Mouse (Mus musculus) mature B cell (primary cell): ENCODE data around the gene Mal.
"Not testable (repeated sequence)": the region's sequence is repeated elsewhere in the genome, so short reads cannot be mapped to it uniquely, and the experiment has no call there.

Experiments used
- in situ Hi-C: fragments of 300-500 bp; cut with MboI; formaldehyde crosslinking; loops from 2 replicates; pipeline ENCODE4 v1.14.3; 2019

Gene Mal

GRCm38 (mm10) chr2:127624786-127625185, 31.7 kb downstream of the Mal start:
- in situ Hi-C loops, result no loop called here

DNA sequence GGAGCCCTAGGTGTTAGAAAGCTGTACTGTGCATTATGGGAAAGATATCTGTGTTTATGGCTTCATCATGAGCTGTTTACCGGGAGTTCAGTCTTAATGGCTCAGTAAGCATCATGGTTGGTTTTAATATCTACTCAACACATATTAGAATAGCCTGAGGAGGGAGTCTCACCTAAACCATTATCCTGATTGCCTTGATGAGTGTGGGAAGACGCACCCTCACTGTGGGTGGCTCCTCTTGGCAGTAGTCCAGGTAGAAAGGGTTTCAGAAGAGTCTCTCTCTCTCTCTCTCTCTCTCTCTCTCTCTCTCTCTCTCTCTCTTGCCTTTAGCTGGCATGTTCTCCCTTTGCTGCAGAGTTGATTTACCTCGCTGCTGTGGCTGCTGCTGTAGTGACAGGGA, 34.4 kb downstream of the Mal start:
- in situ Hi-C loops, result no loop called here

DNA sequence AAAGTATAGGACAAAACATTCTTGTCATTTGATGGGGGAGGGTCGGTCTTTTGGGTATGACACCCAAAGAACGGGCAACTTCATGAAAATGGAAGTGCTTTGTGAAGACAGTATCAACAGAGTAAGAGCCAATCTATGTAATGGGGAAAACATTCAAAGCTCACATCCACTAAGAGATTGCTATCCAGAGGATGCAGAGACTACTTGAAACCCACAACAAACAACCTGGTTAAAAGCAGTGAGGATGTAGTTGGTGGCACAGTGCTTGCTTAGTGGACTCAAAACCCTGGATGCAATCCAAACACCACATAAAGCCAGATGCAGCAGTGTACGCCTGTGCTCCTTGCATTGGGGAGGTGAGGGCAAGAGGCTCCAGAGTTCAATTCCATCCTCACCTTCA, 37.2 kb downstream of the Mal start:
- in situ Hi-C loops, result no loop called here

DNA sequence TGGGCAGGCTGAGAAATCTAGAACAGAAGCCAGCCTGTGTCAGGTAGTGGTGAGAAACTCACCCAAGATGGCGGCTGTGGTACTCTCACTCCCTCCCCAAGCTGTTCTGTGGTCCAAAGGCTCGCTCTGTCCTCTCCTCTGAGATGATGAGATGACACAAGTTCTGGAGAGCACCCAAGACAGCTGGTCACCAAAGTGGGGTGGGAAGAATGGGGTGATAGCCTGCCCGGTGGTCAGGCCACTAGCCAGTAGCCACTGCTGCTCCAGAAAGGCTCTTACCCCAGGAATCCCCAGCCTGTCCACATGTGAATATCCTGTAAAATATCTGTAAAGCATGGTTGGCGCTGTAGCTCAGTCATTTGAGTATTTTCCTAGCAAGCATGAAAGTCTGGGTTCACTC, 44.2 kb downstream of the Mal start:
- in situ Hi-C loops, result no loop called here

DNA sequence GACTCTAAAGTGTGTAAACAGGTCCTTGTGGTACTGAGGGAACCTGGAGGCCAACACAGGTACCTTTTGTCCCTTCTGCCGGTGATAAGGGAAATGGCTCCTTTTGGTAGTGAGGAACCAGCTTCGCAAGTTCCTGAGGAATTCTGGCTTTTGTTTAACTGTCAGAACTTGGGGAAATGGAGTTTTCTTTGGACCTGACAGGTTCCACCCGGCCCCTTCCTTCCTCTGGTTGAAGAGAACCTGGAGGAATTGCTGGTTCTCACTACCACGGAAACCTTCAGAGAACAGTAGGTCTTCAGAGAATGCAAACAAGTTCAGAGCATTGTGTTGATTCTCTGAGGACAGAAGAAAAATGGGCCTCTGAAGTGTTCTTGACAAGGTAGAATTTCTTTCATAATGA, 45.1 kb downstream of the Mal start:
- in situ Hi-C loops, result no loop called here

GRCm38 (mm10) chr2:127608986-127609385, 47.5 kb downstream of the Mal start:
- in situ Hi-C loops, result no loop called here

GRCm38 (mm10) chr2:127608234-127608633, 48.3 kb downstream of the Mal start:
- in situ Hi-C loops, result no loop called here

- in situ Hi-C loops, result no loop called here
These were observed 51.3 kb downstream of the Mal start for GRCm38 (mm10) chr2:127605203-127605602.

DNA sequence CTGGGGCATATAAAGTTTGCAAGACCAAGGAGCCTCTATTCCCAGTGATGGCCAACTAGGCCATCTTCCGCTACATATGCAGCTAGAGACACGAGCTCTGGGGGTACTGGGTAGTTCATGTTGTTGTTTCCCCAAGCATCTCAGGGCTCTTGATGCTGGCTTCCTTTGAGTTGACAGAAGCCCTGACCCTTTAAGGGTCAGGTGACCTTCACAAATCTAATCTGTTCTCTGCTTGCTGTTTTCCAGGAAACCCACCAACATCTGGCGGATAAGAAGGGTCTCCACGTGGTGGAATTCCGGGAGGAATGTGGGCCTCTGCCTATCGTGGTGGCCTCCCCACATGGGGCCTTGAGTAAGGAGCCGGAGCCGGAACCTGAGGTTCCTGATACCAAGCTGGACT, 53.1 kb downstream of the Mal start:
- in situ Hi-C loops, result not testable (repeated sequence)

DNA sequence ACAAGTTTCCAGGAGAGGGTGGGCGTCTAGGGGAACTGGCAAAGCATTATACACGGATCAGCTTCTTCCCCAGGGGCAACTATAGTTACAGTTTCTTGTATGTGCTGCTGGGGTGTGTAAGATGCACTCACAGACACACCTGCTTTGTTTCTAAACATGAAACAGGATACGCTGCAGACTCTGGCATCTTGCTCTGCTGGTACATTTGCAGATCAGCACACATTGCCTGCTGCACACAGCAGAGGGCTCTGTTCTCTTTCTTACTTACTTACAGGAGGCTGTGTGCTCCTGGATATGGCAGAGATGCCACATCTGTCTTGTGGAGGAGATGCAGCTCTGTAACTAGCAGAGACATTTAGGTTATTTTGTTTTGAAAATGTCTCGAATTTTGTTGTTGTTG, 65.7 kb downstream of the Mal start:
- in situ Hi-C loops, result no loop called here

DNA sequence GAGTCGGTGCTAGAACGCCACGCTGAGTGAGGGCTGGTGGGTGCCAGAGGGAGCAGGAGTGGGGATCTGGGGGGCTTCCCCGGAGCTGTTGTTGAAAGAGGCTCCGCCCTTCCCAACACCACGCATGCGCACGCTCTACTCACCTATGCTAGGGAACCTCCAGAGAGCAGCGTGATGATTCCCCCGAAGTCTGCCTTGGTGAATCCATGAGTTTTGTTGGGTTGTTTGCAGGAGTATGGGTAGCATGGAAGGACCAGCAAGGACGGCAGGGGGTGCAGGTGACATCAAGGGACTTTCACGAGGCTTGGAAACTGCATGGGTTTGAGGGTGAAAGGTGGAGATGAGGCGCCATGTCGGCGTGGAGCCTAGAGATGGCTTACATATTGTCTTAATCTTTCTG, 66.3 kb downstream of the Mal start:
- in situ Hi-C loops, result no loop called here

DNA sequence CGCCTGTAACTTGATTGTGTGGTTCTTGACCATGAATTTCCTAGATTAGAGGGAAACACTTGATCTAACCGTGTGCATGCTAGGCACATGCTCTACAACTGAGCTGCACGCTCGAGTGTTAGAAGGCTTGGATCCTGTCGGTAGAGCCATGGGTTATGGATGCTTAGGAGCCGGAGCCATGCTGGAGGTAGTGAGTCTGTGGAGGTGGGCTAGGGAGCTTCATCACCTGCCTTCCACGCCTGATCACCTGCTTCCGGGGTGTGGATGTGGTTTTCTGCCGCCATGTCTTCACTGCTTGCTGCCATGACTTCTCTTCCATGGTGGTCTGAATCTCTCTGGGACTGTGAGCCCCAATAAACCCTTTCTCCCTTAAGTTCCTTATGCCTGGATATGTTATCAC, 67.6 kb downstream of the Mal start:
- in situ Hi-C loops, result no loop called here

- in situ Hi-C loops, result no loop called here
These were observed 69.0 kb downstream of the Mal start for GRCm38 (mm10) chr2:127587514-127587844.

DNA sequence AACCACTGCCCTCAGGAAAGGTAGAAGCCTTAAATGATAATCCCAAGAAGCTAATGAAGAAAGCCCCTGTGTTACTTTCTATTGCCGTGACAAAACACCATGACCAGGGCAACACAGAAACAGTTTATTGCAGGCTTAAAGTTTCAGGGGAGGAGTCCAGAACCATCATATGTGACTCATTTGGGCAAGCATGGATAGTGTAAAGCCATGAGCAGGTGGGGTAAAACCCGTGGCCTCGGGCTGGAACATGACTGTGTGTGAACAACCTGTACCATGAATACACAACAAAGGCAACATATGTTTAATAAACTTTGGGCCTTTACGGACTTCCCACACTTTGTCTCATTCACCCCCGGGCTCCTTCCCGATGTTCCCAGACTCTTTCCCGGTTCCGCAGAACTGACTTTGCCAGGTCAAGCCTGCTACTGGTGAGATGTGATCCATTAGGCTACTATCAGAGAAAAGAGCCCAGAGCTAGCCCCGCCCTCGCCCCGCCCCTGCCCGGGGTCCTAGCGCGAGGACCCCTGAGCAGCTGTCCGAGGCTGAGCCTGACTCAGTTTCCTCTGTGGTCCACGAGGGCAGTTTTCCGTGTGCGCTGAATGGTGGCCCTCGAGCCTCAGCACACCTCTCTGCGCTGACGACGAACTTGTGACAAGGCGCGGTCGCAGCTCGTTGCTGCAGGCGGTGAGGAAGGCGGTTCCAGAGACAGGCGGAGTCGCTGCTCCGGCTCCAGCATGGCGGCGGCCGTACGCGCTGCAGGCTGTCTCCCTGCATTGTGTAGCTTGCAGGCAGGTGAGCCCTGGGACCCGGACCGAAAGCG, 69.6 kb downstream of the Mal start, which contains the start of the genes Zfp661 and Mrps5:
Zfp661 (minus strand) TSS at position 401 of the 820 bp plus-strand sequence.
Mrps5 (plus strand) TSS at position 529 of the 820 bp plus-strand sequence.
- in situ Hi-C loops, result no loop called here

DNA sequence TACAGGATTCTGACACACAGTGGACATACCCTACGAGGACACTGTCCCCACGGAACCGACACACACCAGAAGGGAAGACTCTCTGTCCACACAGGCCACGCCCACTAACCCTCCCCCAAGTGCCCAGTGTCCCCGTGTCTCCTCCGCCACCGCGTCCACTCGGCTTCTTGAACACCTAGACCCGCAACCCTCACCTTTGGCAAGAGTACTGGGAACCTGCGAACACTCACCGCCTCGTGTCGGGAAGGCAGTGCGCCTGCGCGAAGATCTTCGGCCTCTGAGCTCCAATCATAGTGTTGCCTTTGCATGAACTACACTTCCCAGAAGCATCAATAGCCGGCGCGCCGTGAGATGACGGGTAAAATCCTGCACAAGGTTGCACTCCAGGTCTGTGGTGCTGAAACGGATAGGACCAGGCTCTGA, 72.0 kb downstream of the Mal start:
- in situ Hi-C loops, result no loop called here
